Mouse (Mus musculus) cerebellum, adult 11-12 months (tissue): ENCODE results near the gene Gbf1.

Experiments used
- DNase-seq: peaks from one replicate; pipeline ENCODE4 v3.0.0; 2022

The Gbf1 gene

GRCm38 (mm10) chr19:46224882-46225281 lies 72.6 kb downstream of the Gbf1 start:
- DNase-seq = no peak

- DNase-seq = no peak
Observed at GRCm38 (mm10) chr19:46225506-46225905, 73.2 kb downstream of the Gbf1 start.

- DNase-seq = no peak
Observed at GRCm38 (mm10) chr19:46226295-46226694, 74.0 kb downstream of the Gbf1 start.

DNA sequence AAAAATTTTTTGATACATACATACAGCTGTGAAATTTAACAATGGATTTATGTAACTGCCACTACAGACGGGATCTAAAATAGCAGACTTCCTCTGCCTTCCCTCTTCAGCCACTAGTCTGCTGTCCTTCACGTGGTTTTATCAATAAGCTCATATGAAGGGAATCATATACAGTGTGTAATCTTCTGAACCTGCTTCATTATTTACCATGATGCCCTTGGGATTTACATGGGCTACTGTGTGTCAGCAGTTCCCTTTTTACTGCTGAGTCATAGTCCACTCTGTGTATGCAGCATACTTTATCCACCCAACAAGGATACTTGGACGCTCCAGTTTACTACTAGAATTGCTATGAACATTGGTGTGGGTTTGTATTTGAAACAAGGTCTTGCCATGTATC lies 75.0 kb downstream of the Gbf1 start:
- DNase-seq = no peak

DNA sequence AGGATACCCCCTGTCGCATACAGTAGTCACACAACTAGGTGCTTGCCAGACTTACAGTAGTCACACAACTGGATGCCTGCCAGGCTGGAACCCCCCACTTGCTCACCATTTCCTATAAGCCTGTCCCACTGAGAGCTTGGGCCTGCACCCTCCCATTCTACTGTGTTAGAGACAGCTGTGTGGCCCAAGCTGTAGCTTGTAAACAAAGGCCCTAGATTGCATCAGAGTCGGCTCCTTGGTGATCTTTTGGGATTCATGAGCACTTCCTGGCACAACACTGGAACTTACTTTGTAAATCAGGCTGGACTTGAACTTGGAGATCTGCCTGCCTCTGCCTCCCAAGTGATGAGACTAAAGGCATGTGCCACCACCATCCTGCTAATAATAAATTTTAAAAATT lies 82.1 kb downstream of the Gbf1 start:
- no peak for DNase-seq

DNA sequence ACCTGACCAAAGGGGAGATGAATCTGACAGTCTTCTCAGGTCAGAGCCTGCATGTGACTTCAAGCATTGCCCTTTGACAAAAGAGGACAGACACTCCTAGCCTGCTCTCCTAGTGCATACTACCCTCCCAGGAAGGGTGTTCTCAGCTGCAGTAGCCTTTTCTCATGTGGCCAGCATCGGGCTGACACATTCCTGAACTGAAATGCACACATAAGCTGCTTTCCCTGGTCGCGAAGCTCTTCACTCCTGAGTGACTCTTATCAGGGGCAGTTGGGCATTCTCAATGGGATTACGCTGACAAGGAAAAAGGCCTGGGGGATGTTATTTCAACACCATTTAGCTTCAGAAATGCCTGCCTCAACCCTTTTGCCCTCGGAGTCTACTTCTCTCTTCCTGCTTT lies 84.3 kb downstream of the Gbf1 start:
- DNase-seq = no peak

DNA sequence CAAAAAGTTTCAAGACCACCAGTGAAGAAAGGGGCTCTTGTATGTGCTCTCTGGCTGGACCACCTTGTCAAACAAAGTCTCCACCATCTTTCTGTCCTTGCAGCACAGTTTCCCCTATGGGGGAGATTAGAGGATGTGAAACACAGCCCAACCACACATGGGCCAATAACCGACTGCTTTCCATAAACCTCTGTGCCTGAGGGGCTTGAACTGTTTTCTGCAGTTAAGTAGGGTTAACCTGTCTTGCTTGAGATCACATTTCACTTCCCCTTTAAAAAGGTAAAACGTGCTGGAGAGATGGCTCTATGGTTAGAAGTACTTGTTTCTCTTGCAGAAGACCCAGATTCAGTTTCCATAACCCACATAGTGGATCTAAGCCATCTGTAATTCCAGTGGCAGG lies 87.9 kb downstream of the Gbf1 start:
- DNase-seq = no peak

DNA sequence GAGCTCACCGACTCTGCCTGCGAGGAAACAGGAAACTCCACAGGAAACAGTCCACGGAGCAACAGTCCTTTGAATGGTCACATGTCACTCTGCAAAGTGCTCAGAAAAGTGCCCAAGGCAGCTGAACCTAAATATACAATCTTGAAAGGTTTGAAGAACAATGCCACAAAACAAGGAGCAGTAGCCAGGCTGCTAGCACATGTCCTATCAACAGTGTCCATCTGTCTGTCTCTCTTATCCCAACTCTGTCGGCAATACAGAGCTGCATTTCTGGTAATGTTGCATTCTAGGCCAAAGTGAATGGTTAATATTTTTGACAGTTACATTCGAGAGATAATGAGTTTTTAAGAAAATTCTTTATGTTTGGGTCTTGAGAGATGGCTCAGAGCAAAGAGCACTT lies 90.1 kb downstream of the Gbf1 start:
- DNase-seq = no peak

DNA sequence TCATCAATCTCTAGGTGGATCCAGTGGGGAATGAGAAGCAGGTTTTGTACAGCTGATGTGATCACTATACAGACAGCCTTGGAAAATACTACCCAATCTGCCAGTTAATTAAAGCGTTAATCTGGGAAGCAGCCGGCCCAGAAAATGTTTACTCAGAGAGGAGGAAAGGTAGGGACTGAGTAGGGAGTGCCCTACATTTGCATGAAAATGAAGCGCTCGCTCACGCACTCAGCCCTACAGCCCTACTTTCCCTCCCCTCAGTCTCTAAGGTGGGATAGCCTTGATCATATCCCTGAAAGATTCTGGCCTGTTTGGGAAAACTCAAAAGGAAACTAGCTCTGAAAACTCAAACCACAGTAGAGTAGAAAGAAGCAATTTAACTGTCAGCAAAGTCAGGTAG lies 92.3 kb downstream of the Gbf1 start:
- DNase-seq = no peak

DNA sequence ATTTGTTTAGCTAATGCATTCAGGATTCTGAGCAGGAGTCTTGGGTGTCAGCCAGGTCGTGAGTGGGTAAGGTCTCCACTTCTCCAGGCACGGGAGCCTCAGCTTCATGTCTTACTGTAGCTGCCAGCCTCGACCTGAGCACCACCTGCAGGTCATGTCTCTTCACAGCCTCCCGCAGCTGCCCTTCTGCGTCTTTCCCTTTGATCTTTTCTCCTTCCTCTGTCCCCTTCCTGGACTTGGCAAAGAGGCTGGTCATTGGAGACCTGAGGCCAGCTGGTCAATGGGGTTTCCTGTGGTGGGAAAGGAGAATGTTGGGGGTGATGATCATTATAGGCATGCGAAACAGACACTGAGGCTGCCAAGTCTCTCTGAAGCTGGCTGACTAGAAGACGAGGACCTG lies 96.7 kb downstream of the Gbf1 start:
- DNase-seq = peak; percentile 53

DNA sequence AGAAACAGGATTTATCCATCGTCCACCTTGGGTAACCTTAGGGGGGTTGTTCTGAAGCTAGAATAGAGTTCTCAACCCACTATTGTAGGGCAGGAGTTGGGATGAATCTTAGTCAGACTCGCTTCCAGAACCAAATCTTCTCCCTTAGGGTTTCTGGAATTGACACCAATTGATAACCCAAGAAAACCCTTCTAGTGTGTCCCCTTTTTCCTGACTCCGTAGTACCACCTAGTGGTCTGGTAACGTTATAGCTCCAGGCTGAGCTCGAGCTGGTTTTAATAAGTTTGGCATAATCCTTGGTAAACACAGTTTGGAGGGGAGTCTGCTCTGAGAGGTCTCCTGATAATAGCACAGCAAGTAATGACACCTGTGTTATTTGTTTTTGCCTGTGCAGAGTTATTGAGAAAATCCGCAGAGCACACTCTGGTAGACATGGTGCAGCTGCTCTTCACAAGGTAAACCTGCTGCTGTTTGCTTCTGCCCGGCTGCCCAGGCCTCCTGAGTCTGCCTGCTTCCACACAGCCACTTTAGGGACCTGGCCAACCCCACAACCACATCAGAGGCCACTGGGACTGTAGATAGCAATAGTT lies 101.9 kb downstream of the Gbf1 start:
- peak; percentile 19 for DNase-seq

- DNase-seq = no peak
Observed at GRCm38 (mm10) chr19:46264762-46265161, 112.5 kb downstream of the Gbf1 start.

- no peak for DNase-seq
Observed at GRCm38 (mm10) chr19:46275307-46275706, 123.0 kb downstream of the Gbf1 start.

DNA sequence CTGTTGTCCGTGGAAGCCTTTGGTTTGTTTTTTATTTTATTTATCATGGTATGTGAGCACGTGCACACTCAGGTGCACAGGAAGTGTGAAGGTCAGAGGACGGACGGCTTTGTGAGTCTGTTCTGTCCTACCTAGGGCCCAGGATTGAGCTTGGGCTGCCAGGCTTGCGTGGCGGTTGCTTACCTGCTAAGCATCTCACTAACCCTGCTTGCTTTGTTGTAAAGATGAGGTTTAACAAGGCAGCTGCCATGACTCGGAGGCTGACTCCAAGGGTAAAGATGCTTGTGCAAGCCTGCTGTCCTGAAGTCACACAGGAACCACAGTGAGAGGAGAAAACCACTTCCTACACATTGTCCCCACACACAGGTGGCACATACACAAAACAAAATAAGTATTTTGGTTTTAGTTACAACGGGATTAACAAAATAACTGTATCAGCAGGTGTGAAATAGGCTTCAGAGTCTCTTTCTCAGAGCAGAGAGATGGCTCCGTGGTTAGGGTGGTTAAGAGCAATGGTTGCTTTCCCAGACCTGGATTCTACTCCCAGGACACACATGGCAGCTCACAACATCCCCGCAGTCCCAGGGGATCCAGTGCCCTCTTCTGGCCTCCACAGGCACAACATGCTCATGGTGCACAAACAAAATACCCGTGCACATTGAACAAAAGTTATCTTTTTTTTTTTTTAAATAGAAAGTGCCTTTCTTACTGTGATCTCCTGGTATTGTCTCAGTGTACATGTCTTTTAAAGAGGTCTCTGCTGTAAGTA lies 130.0 kb downstream of the Gbf1 start:
- DNase-seq = no peak

DNA sequence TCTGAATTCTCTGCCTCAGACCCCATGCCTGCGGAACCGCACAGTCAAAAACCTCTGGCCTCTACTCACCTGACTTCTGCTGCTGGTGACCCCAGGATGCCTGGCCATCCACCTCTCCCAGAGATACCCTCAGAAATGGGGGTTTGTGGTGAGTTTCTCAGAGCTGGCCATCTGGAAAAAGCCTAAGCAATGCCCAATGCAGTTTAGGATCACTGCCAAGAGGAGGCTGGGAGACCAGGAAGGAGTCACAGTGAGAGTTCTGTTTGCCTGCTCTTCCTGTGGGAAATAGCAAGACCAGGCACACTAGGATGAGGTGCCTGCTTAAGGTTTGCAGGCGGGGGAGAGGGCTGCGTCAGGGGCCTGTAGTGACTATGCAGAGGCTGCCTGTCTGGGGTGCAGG lies 132.4 kb downstream of the Gbf1 start:
- DNase-seq = peak; percentile 47

GRCm38 (mm10) chr19:46285631-46286030 lies 133.3 kb downstream of the Gbf1 start:
- DNase-seq = peak; percentile 42

GRCm38 (mm10) chr19:46286047-46286446 lies 133.7 kb downstream of the Gbf1 start:
- peak; percentile 91 for DNase-seq

GRCm38 (mm10) chr19:46286926-46287325 lies 134.6 kb downstream of the Gbf1 start:
- DNase-seq = no peak

GRCm38 (mm10) chr19:46287566-46287965 lies 135.3 kb downstream of the Gbf1 start:
- DNase-seq = no peak

DNA sequence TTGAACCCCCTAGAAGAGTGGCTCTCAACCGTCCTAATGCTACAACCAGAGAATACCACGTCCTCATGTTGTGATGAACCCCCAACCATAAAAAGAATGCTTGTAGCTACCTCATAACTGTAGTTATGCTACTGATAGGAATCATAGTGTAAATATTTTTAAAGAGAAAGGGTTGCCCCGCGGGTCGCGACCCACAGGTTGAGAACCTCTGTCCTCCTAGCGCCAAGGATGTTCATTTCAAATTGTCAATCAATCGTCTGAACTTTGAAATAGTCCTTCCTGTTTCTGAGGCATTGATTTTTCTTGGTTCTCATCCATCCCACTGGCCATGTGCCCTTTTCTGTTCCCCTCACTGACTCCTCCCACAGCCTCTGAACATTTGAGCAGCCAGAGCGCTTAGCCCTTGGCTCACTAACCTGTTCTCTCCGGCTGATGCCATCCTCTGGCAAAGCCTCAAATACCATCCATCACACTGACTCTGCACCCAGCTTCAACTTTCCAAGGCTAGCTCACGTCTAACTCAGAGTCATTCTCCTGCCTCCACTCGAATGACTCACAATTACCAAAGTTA lies 138.3 kb downstream of the Gbf1 start:
- DNase-seq = no peak

DNA sequence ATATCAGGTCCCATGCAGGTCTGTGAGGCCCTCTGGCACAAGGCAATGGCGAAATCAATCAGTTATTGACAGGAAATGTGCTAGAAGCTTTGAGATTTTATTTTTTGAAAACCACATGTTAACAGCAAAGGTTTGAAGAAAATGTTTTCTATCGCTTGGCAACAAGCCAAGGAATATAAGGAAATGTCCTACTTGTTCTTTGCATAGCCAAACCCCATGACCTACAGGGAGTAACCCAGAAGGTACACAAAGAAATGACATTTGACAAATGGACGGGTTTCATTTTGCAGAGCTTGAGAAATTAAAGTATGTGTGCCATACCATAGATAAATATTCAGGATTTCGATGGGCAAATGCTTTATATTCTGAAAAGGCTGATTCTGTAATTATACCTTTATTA lies 144.6 kb downstream of the Gbf1 start:
- no peak for DNase-seq

GRCm38 (mm10) chr19:46300294-46301045 lies 148.2 kb downstream of the Gbf1 start:
- no peak for DNase-seq

DNA sequence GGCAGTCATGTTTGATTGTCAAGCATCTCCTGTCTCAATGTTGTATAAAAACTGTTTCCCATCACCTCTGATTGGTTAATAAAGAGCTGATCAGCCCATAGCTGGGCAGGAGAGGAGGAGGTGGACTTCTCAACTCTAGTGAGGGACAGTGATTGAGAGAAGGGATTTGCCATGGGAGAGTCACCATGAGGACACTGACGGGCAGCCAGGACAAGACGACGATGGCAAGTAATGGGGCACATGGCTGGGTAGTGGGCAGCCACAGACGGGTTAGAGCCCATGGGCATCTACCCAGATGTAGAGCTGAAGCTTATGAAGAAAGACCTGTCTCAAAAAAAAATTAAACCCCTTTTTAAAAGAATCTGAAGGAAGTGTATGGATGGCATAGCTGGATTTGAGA lies 150.2 kb downstream of the Gbf1 start:
- no peak for DNase-seq
